Mouse (Mus musculus): Measurements from ENCODE around the gene Pvr.

The Pvr gene

GRCm38 (mm10) chr7:19920506-19921261 is at the start of gene Pvr:
TSS of gene Pvr (minus strand) at chr7:19921160.
- DNase-seq: peak; percentile 76

GRCm38 (mm10) chr7:19970196-19970595 is 49.2 kb upstream of the Pvr start:
- DNase-seq: no peak

DNA sequence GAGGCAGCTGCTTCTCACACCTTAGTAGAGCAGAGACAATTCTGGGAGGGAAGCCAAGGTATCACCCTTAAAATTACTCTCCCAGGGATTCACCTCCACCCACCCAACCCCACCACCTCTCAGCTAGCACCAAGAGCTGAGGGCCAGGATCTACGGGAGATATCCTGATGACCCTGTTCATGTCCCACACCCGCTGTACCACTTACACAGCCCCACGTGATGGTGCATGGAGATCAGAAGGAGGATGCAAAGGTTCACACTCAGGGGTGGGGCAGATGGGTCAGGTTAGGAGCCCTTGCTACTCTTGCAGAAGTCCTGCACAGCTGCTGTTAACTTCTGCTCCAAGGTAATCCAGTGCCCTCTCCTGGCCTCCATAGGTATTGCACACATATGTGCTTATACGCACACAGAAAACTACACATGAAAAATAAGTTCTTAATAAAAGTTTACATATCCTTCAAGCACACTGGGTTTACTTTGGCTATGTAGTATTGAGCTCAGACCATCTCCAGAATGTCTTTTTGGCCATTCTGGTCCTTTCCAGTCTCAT is 48.7 kb upstream of the Pvr start:
- DNase-seq: no peak

DNA sequence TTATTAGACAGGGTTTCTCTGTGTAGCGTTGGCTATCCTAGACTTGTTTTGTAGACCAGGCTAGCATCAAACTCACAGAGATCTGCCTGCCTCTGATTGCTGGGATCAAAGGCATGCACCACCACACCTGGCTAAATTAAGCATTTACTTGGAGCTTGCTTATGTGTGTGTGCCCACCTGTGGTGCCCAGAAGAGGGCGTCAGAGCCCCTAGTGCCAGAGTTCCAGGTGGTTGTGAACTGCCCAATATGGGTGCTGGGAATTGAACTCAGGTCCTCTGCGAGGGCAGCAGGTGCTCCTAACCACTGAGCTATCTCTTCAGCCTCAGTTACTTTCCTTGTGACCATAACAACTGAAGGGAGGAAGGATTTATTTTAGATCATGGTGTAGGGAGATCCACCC is 48.1 kb upstream of the Pvr start:
- DNase-seq: no peak

- DNase-seq: no peak
Observed at GRCm38 (mm10) chr7:19964985-19965579, 44.1 kb upstream of the Pvr start, which contains the start of gene Ceacam20. TSS of gene Ceacam20 (plus strand) at chr7:19965412.

GRCm38 (mm10) chr7:19962423-19962822 is 41.5 kb upstream of the Pvr start:
- DNase-seq: no peak

DNA sequence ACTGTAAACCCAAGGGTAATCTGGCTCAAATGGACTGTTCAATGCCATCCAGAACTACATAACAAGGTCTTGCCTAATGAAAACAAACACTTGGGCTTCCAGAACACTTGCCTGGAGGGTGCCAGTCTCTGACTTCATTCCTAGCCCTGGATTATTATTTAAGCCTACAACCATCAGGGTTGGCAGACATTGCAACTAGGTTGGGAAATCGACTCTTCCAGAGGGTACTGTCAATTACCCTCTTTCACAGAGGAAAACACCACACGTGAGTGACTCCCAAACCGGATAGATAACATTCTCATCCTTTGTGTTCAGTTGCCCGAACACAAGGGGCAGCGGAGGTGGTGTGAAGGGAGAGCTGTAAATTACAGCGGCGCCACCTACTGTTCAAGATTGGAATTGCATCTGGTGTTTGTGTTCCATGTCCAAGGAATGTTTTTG is 35.4 kb upstream of the Pvr start:
- DNase-seq: peak; percentile 92

DNA sequence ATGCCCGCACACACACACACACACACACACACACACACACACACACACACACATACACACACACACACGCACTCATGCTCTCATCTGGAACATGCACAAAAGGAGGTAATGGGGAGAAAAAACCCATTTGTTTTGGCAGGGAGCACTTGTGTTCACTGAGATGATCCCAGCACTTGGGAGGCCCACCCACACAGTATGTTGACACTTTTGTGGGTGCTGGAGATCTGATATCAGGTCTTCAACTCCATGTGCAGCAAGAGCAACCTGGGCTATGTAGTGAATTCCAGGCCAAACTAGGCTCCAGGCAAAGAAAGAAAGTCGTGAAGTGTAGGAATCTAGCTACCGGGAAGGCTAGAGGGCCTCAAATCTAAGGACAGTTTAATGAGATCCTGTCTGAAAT is 34.9 kb upstream of the Pvr start:
- DNase-seq: peak; percentile 50

DNA sequence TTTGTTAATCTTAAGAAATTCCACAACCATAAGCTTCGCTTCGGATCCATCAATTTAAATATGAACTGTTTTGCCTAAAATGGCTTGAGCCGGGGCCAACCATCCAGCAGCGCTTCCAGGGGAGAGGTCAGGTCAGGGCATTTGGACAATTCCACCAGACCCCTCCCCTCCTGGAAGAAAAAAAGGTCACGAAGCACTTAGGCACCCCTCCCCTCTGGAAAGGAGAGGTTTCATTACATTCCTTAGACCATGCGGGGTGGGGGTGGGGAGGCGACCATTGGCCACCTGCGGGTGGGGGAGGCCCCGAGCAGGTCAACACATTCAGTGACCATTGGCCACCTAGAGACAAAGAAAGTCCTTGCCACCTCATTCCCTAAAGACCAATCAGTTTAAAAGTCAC is 32.1 kb upstream of the Pvr start:
- DNase-seq: no peak

GRCm38 (mm10) chr7:19952320-19952986 is 31.5 kb upstream of the Pvr start:
- DNase-seq: no peak

DNA sequence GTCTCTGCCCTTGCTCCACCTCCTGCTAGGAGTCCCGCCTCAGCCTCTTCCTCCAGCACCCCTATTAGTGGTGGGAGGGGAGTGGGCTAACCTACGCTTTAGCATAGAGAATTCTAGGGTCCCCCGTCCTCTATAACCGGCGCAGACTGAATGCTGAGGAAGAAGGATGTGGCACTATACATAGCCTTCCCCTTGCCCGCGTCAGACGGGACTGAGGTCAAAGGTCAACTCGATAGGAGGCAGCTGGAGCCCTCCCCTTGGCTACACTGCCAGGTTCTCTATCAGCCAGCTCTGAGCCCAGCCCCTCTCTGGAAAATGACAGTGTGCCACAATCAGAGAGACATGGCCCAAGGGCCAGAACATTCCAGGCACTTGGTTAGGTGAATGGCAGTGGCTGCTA is 29.6 kb upstream of the Pvr start, which contains the start of gene Igsf23:
Gene Igsf23, minus strand, starts transcription at position 168 of the 400 bp plus-strand sequence.
- peak; percentile 53 for DNase-seq

- DNase-seq: peak; percentile 93
Observed at GRCm38 (mm10) chr7:19949996-19950395, 29.0 kb upstream of the Pvr start.

- peak; percentile 26 for DNase-seq
Observed at GRCm38 (mm10) chr7:19948956-19949355, 28.0 kb upstream of the Pvr start.

- peak; percentile 73 for DNase-seq
Observed at GRCm38 (mm10) chr7:19945821-19946515, 25.0 kb upstream of the Pvr start.

DNA sequence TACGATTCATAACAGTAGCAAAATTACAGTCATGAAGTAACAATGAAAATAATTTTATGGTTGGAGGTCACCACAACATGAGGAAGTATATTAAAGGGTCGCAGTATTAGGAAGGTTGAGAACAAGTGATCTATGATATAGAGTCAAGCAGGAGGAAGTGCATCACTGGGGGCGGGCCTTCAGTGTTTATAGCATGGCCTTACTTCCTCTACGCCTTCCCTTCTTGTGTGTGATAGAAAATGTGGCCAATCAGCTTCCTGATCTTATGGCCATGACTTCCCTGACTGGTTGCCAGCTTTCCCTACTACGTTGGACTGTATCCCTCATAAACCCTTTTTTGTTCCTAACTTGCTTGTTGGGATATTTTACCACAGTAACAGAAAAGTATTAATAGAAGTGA is 24.2 kb upstream of the Pvr start:
- DNase-seq: peak; percentile 35

DNA sequence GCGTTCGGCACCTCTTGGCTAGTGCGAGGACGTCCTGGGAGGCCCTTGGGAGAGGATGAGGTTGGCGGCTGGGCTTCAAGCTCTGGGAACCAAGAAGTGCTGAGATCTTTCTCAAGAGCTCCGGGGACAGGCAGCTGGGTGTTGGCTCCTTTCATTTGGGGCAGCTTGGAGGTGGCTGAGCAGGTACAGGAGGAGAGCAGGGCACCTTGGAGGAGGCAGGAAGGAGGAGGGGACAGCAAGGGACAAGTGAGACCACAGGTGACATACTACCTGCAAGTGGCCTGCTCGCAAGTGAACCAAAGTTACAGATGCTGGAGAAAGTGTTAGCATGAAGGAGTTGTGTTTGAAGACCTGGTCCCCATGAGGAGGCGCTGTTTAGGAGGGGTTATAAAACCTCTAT is 23.7 kb upstream of the Pvr start:
- DNase-seq: peak; percentile 33

DNA sequence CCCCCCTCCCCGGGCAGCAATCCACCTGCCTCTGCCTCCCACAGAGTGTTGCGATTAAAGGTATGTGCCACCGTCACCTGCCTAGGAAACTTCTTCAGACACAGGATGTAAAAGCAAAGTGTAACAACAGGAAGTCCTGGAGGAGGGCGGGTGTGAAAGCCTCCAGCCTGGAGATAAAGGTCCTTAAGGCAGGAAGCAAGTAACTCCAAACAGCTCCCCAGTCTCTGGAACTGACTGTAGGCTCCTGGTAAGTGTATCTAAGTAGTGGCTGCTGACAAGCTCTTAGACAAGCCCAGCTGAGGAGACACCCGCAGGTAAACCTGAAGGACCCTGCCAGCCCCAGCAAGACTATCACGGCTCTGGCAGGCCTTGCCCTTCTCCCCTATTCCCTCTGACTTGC is 19.3 kb upstream of the Pvr start:
- peak; percentile 72 for DNase-seq

GRCm38 (mm10) chr7:19939555-19940235 is 18.7 kb upstream of the Pvr start:
- DNase-seq: peak; percentile 76

GRCm38 (mm10) chr7:19937229-19937821 is 16.4 kb upstream of the Pvr start:
- no peak for DNase-seq

DNA sequence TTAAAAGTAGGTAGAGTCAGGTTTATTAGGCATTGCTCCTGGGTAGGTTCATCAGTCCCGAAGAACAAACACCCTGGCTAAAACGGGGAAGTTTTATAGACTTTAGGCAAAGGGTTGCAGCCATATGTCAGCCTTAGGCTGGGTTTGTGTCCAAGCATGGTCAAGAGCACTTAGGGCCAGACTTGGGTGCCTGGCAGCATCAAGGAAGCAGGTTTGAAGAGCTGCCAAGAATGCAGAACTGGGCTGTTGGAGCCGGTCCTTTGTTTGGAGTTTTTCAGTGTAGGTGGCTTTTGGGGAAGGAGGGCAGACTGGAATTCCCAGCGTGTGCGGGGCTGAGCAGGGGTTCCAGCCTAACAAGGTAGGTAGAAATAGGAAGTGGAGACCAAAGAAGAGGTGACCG is 15.0 kb upstream of the Pvr start:
- no peak for DNase-seq

DNA sequence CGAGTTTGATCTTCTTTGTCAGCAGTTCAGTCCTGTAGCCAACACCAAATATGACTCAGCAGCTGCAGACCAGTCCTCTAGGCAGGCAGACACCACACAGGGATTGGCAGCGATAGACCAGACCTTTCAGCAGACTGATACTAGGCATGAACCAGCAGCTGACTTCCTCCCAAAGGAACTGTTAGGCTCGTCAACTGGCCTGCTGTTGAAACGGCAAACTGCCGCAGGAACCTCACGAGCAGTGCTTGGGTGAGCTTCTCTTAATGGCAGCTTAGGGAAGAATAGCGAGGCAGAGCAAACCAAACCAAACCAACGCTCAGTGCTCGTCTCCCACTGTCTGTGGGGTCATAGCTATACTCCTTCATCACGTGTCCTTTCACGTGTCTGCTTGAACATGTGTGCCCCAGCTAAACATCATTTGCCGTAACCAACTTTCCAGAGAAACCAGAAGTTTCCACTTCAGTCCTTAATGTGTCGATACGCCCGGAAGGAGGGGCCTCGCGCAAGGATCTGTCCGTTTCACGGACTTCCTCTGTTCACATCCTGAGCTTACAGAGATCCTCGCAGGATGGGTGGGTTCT is 14.3 kb upstream of the Pvr start:
- DNase-seq: peak; percentile 72
